Mouse (Mus musculus): Measurements from ENCODE around the gene Hoxc9. TPM values are rescaled to one million over a fixed set of nuclear protein-coding genes. Genes with fewer than 3 reads are reported as not detected.

The Hoxc9 gene
- not detected for total RNA-seq (2021)

GRCm38 (mm10) chr15:102976171-102976570 lies at the start of gene Hoxc9:
Gene Hoxc9 (plus strand): TSS chr15:102976439.
- intact Hi-C loops (cut with DNase I), result no loop called here
- no peak for DNase-seq (ENCODE audit: low spot score in 2 of 2)

- intact Hi-C loops (cut with DNase I), result loop anchor here (10.0 kb wide), 1 partner anchor 108 kb away; no protein-coding TSS in a partner anchor
- DNase-seq (ENCODE audit: low spot score in 2 of 2), result no peak
Measured at GRCm38 (mm10) chr15:102927032-102927645, 49.1 kb upstream of the Hoxc9 start.

GRCm38 (mm10) chr15:102931706-102932358 lies 44.4 kb upstream of the Hoxc9 start:
- intact Hi-C loops (cut with DNase I), result no loop called here
- no peak for DNase-seq (ENCODE audit: low spot score in 2 of 2)

- intact Hi-C loops (cut with DNase I), result no loop called here
Measured at GRCm38 (mm10) chr15:102934438-102934837, 41.8 kb upstream of the Hoxc9 start.

GRCm38 (mm10) chr15:102934897-102935296 lies 41.3 kb upstream of the Hoxc9 start:
- intact Hi-C loops (cut with DNase I), result no loop called here
- DNase-seq (ENCODE audit: low spot score in 2 of 2), result no peak

More at GRCm38 (mm10) chr15:102934438-102934837, 41.8 kb upstream of the Hoxc9 start:
- DNase-seq (ENCODE audit: low spot score in 2 of 2), result no peak

GRCm38 (mm10) chr15:102936279-102936972 lies 39.8 kb upstream of the Hoxc9 start, which contains the start of gene Hoxc12:
Gene Hoxc12 (plus strand): TSS chr15:102936757.
- intact Hi-C loops (cut with DNase I), result no loop called here

GRCm38 (mm10) chr15:102937036-102937666 lies 39.1 kb upstream of the Hoxc9 start:
- DNase-seq (ENCODE audit: low spot score in 2 of 2), result no peak
- intact Hi-C loops (cut with DNase I), result no loop called here

More at GRCm38 (mm10) chr15:102936279-102936972, 39.8 kb upstream of the Hoxc9 start, which contains the start of gene Hoxc12:
- no peak for DNase-seq (ENCODE audit: low spot score in 2 of 2)

- intact Hi-C loops (cut with DNase I), result no loop called here
- no peak for DNase-seq (ENCODE audit: low spot score in 2 of 2)
Measured at GRCm38 (mm10) chr15:102939256-102940155, 36.7 kb upstream of the Hoxc9 start.

GRCm38 (mm10) chr15:102942739-102943467 lies 33.3 kb upstream of the Hoxc9 start:
- no peak for DNase-seq (ENCODE audit: low spot score in 2 of 2)
- intact Hi-C loops (cut with DNase I), result no loop called here

- DNase-seq (ENCODE audit: low spot score in 2 of 2), result no peak
- intact Hi-C loops (cut with DNase I), result no loop called here
Measured at GRCm38 (mm10) chr15:102943468-102943813, 32.8 kb upstream of the Hoxc9 start.

- no peak for DNase-seq (ENCODE audit: low spot score in 2 of 2)
- intact Hi-C loops (cut with DNase I), result no loop called here
Measured at GRCm38 (mm10) chr15:102945185-102946077, 30.8 kb upstream of the Hoxc9 start.

GRCm38 (mm10) chr15:102947276-102947675 lies 29.0 kb upstream of the Hoxc9 start:
- no peak for DNase-seq (ENCODE audit: low spot score in 2 of 2)
- intact Hi-C loops (cut with DNase I), result no loop called here

- intact Hi-C loops (cut with DNase I), result no loop called here
- DNase-seq (ENCODE audit: low spot score in 2 of 2), result no peak
Measured at GRCm38 (mm10) chr15:102948842-102949241, 27.4 kb upstream of the Hoxc9 start.

- no peak for DNase-seq (ENCODE audit: low spot score in 2 of 2)
- intact Hi-C loops (cut with DNase I), result no loop called here
Measured at GRCm38 (mm10) chr15:102949696-102950095, 26.5 kb upstream of the Hoxc9 start.

GRCm38 (mm10) chr15:102950877-102951276 lies 25.4 kb upstream of the Hoxc9 start:
- intact Hi-C loops (cut with DNase I), result no loop called here

GRCm38 (mm10) chr15:102953561-102953960 lies 22.7 kb upstream of the Hoxc9 start:
- no peak for DNase-seq (ENCODE audit: low spot score in 2 of 2)

More at GRCm38 (mm10) chr15:102950877-102951276, 25.4 kb upstream of the Hoxc9 start:
- no peak for DNase-seq (ENCODE audit: low spot score in 2 of 2)

GRCm38 (mm10) chr15:102954192-102955006 lies 21.8 kb upstream of the Hoxc9 start, which contains the start of gene Hoxc11:
Gene Hoxc11 (plus strand): TSS chr15:102954427.
- DNase-seq (ENCODE audit: low spot score in 2 of 2), result no peak
- intact Hi-C loops (cut with DNase I), result no loop called here

More at GRCm38 (mm10) chr15:102953561-102953960, 22.7 kb upstream of the Hoxc9 start:
- intact Hi-C loops (cut with DNase I), result no loop called here

Measured in left cerebral cortex, postnatal 25 days (tissue).